Mouse (Mus musculus) left cerebral cortex, postnatal 10 days (tissue): Measurements from ENCODE around the gene Cebpb. TPM values are rescaled to one million over a fixed set of nuclear protein-coding genes. Genes with fewer than 3 reads are reported as not detected.

Source experiments
- microRNA-seq: library from miRNA; unstranded; fragments of <30 nt; microRNA quantifications from one replicate; pipeline ENCODE4 v1.2.0, GENCODE M21; 2022
- total RNA-seq, 2 experiments: library from RNA; stranded (reverse); gene quantifications; 2 replicates each; pipeline ENCODE4 v1.2.3; 2021

The Cebpb gene
- total RNA-seq, 2 experiments from 2014 or later, result 7.8 to 10.0 TPM

Small RNA genes lying within 50 kb of the gene (microRNA-seq; reads per million reads assigned to microRNA genes)
- gene Gm22355, result not detected

Other genes starting within 250 kb of the Cebpb start
- gene Rnf114, start 196.3 kb upstream of the Cebpb start, total RNA-seq, result 10 to 100 TPM; 31.5 to 34.3 TPM
- gene Spata2, start 196.0 kb upstream of the Cebpb start, total RNA-seq, result 10 to 100 TPM; 68.2 to 69.8 TPM
- gene Snai1, start 150.7 kb upstream of the Cebpb start, total RNA-seq, result 1 to 10 TPM in 1 of 2 experiments, under 1 TPM in 1; 0.47 to 1.6 TPM
- gene Ube2v1, start 56.8 kb upstream of the Cebpb start, total RNA-seq, result 100 to 1,000 TPM; 245 to 255 TPM
- gene Gm20431, start 27.4 kb upstream of the Cebpb start, total RNA-seq, result 10 to 100 TPM; 47.2 to 47.5 TPM
- 10 to 100 TPM; 48.4 to 50.2 TPM for gene Tmem189, start 907 bp downstream of the Cebpb start, total RNA-seq
- 10 to 100 TPM; 54.8 to 65.3 TPM for gene Ptpn1, start 243.1 kb downstream of the Cebpb start, total RNA-seq